ENCODE assay signal across 11 mouse cellular contexts in the genomic region with DNA sequence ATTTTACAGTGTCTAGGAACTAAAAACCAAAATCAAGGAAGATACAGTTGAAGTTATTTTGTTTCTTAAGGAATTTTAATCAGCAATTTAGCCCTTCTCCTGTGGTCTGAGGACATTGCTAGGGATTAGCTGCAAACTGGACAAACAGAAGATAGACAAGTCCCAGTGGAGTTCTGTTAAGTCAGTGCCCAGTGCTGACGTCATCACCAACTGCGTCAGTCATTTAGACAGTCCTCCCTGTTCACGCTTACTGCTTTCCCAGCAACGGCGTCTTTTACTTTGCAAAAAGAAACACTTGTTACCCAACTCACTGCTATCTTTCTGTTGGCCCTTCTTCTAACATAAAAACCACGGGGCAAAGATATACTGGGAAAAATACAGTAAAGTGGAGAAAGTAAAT. TPM values are rescaled to one million over a fixed set of nuclear protein-coding genes. Genes with fewer than 3 reads are reported as not detected.
"Had no signal": no experiment of that assay in that cellular context is flagged by ENCODE, and none has a peak within 500 bp of the region (broad histone marks: within the 10 kb centered on the region; RNA-seq: fewer than 3 reads in every experiment).

No protein-coding gene starts in this region.

- DNase-seq: kidney, postnatal 10 days; kidney, postnatal 4 days; liver; liver, embryonic 13.5 days; liver, postnatal 0 days; lung, postnatal 36 days; spleen, adult 18-20 months; thymus, adult 2 months; thymus, postnatal 25 days had no signal

- ATAC-seq: liver, postnatal 0 days; midbrain, embryonic 13.5 days had no signal

RNA-seq across cellular contexts. Expression of a gene that starts 40.3 kb away (rescaled TPM):
- total RNA-seq: megakaryocyte progenitor cell, adult 5-6 weeks had no signal
